Mouse (Mus musculus) cerebellum, adult 2 months (tissue): ENCODE measurements at regions not wholly inside any gene's neighbourhood (a gene's known extent, or its start where the extent isn't known, plus 50 kb on each side); places are given as distances from the start of the nearest gene placed in this dataset.

Experiments
- CTCF ChIP-seq: fragments of 200-500 bp; IDR thresholded peaks from 2 replicates; pipeline ENCODE4 v1.5.1; 2011; ENCODE audit warnings: low read depth, mild to moderate bottlenecking, control low read depth, low read length, moderate library complexity, borderline replicate concordance; ENCODE audit not compliant: insufficient read depth
- POLR2A ChIP-seq: fragments of 200-500 bp; IDR thresholded peaks from 2 replicates; pipeline ENCODE4 v1.6.1; 2011; ENCODE audit warnings: low read length, control low read depth, borderline replicate concordance; ENCODE audit not compliant: insufficient read depth

DNA sequence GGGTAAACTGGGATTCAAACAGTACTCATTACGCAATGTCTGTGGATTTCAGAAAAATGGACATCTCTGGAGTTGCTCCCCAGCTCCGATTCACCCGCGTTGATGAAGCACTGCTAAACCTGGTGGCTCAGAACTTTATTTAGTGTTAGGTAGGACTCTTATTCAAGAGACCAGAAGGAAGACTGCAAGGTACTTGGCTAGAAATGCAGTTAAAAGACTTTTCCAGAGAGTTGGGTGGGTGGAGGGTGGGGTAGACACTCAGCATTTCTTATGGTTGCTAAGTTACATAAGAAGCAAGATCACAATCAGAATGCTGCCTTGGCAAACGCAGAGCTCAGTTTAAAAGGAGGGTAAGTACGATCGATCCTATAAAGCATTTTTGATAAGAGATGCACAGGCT lies 230.2 kb downstream of the Adgrg6 start:
- no peak for TF ChIP-seq CTCF
- no peak for TF ChIP-seq POLR2A
